Mouse (Mus musculus): ENCODE data around the gene Vps4a.

The Vps4a gene

DNA sequence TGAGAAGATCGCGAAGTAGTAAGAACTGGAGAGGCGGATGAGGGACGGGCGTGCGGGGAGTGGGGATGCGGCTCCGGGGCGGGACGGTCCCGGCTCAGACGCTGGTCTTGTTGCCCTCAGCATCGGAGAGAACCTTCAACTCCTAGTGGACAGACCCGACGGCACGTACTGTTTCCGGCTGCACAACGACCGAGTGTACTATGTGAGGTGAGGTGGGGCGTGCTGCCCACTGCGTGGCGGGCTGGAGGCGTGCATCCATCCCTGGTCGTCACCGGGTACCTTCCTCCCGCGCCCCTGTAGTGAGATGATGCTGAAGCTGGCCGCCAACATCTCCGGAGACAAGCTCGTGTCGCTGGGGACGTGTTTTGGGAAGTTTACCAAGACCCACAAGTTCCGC, 25.9 kb downstream of the Vps4a start:
- Histone ChIP-seq H3K9me3 (ENCODE audit: low read length) (no peaks in the 10 kb centered on the region), H3K4me3 (replicated peaks; ENCODE audit: low read length) (peak overlapping the region; percentile 100), H3K36me3 (ENCODE audit: insufficient read depth, low read length) (peaks cover 71% of the 10 kb centered on the region), H3K27me3 (ENCODE audit: insufficient read depth, low read length) (no peaks in the 10 kb centered on the region), H3K4me1 (replicated peaks; ENCODE audit: low read depth, low read length) (peaks cover 62% of the 10 kb centered on the region)
- TF ChIP-seq CTCF (conservative IDR thresholded peaks at IDR 0.05; ENCODE audit: low read length) (no peak), POU5F1 (IDR thresholded peaks at IDR 0.05; ENCODE audit: borderline replicate concordance, low read length) (no peak), NANOG (IDR thresholded peaks at IDR 0.05; ENCODE audit: borderline replicate concordance, low read length) (no peak)

GRCm38 (mm10) chr8:107062613-107063012, 31.6 kb downstream of the Vps4a start:
- H3K4me1 ChIP-seq (replicated peaks; ENCODE audit: low read depth, low read length): peaks cover 59% of the 10 kb centered on the region
- no peak overlapping the region for H3K4me3 ChIP-seq (replicated peaks; ENCODE audit: low read length)
- H3K9me3 ChIP-seq (ENCODE audit: low read length): no peaks in the 10 kb centered on the region
- peaks cover 31% of the 10 kb centered on the region for H3K36me3 ChIP-seq (ENCODE audit: insufficient read depth, low read length)
- H3K27me3 ChIP-seq (ENCODE audit: insufficient read depth, low read length): no peaks in the 10 kb centered on the region
- TF ChIP-seq NANOG (IDR thresholded peaks at IDR 0.05; ENCODE audit: borderline replicate concordance, low read length): no peak
- TF ChIP-seq POU5F1 (IDR thresholded peaks at IDR 0.05; ENCODE audit: borderline replicate concordance, low read length): no peak
- TF ChIP-seq CTCF (conservative IDR thresholded peaks at IDR 0.05; ENCODE audit: low read length): no peak

- TF ChIP-seq NANOG (IDR thresholded peaks at IDR 0.05; ENCODE audit: borderline replicate concordance, low read length): no peak
- no peak for TF ChIP-seq CTCF (conservative IDR thresholded peaks at IDR 0.05; ENCODE audit: low read length)
- no peak for TF ChIP-seq POU5F1 (IDR thresholded peaks at IDR 0.05; ENCODE audit: borderline replicate concordance, low read length)
- H3K9me3 ChIP-seq (ENCODE audit: low read length): no peaks in the 10 kb centered on the region
- H3K4me1 ChIP-seq (replicated peaks; ENCODE audit: low read depth, low read length): peaks cover 62% of the 10 kb centered on the region
- no peaks in the 10 kb centered on the region for H3K27me3 ChIP-seq (ENCODE audit: insufficient read depth, low read length)
- H3K36me3 ChIP-seq (ENCODE audit: insufficient read depth, low read length): peaks cover 3% of the 10 kb centered on the region; the same call in 1 of the 2 replicates
- peak within 1 kb of the TSS; percentile 32 for H3K4me3 ChIP-seq (replicated peaks; ENCODE audit: low read length)
Observed at GRCm38 (mm10) chr8:107065511-107066496, 34.8 kb downstream of the Vps4a start, which contains the start of gene Tmed6. Gene Tmed6, minus strand, starts transcription at chr8:107065644.

GRCm38 (mm10) chr8:107073706-107074105, 42.7 kb downstream of the Vps4a start:
- 0 out of 2 replicates have a peak overlapping the region, but pooled peaks have one; percentile 1 for H3K4me3 ChIP-seq (replicated peaks; ENCODE audit: low read length)
- H3K27me3 ChIP-seq (ENCODE audit: insufficient read depth, low read length): no peaks in the 10 kb centered on the region
- peaks cover 64% of the 10 kb centered on the region for H3K36me3 ChIP-seq (ENCODE audit: insufficient read depth, low read length)
- H3K9me3 ChIP-seq (ENCODE audit: low read length): no peaks in the 10 kb centered on the region
- peaks cover 80% of the 10 kb centered on the region for H3K4me1 ChIP-seq (replicated peaks; ENCODE audit: low read depth, low read length)
- TF ChIP-seq NANOG (IDR thresholded peaks at IDR 0.05; ENCODE audit: borderline replicate concordance, low read length) (no peak), CTCF (conservative IDR thresholded peaks at IDR 0.05; ENCODE audit: low read length) (no peak), POU5F1 (IDR thresholded peaks at IDR 0.05; ENCODE audit: borderline replicate concordance, low read length) (no peak)

DNA sequence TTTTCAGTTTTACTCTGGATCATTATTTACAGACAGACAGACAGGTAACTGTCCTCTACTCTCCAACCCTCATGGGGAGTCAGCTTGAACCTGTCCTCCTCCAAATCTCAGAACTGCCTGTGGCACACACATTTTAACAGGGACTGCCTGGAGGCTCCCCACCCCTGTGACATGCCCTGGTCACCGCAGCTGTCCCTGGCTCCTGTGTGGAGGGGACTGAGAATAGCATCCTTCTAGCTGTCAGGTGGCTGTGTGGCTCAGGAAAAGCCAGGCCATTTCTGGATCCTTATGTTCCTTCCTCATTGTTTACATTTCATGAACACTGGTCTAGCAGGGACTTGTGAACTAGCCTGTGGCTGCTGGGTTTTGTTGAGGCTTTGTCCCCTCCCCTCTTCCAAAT, 43.1 kb downstream of the Vps4a start:
- TF ChIP-seq POU5F1 (IDR thresholded peaks at IDR 0.05; ENCODE audit: borderline replicate concordance, low read length): no peak
- no peak for TF ChIP-seq CTCF (conservative IDR thresholded peaks at IDR 0.05; ENCODE audit: low read length)
- TF ChIP-seq NANOG (IDR thresholded peaks at IDR 0.05; ENCODE audit: borderline replicate concordance, low read length): no peak
- no peak overlapping the region for H3K4me3 ChIP-seq (replicated peaks; ENCODE audit: low read length)
- H3K27me3 ChIP-seq (ENCODE audit: insufficient read depth, low read length): no peaks in the 10 kb centered on the region
- H3K36me3 ChIP-seq (ENCODE audit: insufficient read depth, low read length): peaks cover 68% of the 10 kb centered on the region
- peaks cover 76% of the 10 kb centered on the region for H3K4me1 ChIP-seq (replicated peaks; ENCODE audit: low read depth, low read length)
- no peaks in the 10 kb centered on the region for H3K9me3 ChIP-seq (ENCODE audit: low read length)

- Histone ChIP-seq H3K4me3 (replicated peaks; ENCODE audit: low read length) (no peak overlapping the region), H3K9me3 (ENCODE audit: low read length) (no peaks in the 10 kb centered on the region), H3K4me1 (replicated peaks; ENCODE audit: low read depth, low read length) (peaks cover 57% of the 10 kb centered on the region), H3K36me3 (ENCODE audit: insufficient read depth, low read length) (peaks cover 85% of the 10 kb centered on the region), H3K27me3 (ENCODE audit: insufficient read depth, low read length) (no peaks in the 10 kb centered on the region)
- TF ChIP-seq POU5F1 (IDR thresholded peaks at IDR 0.05; ENCODE audit: borderline replicate concordance, low read length) (no peak), NANOG (IDR thresholded peaks at IDR 0.05; ENCODE audit: borderline replicate concordance, low read length) (no peak), CTCF (conservative IDR thresholded peaks at IDR 0.05; ENCODE audit: low read length) (no peak)
Observed at GRCm38 (mm10) chr8:107076239-107076888, 45.3 kb downstream of the Vps4a start.

GRCm38 (mm10) chr8:107085358-107085757, 54.3 kb downstream of the Vps4a start:
- peaks cover 30% of the 10 kb centered on the region for H3K4me1 ChIP-seq (replicated peaks; ENCODE audit: low read depth, low read length)
- peak overlapping the region; percentile 63 for H3K4me3 ChIP-seq (replicated peaks; ENCODE audit: low read length)
- no peaks in the 10 kb centered on the region for H3K9me3 ChIP-seq (ENCODE audit: low read length)
- no peaks in the 10 kb centered on the region for H3K27me3 ChIP-seq (ENCODE audit: insufficient read depth, low read length)
- peaks cover 85% of the 10 kb centered on the region for H3K36me3 ChIP-seq (ENCODE audit: insufficient read depth, low read length)
- TF ChIP-seq POU5F1 (IDR thresholded peaks at IDR 0.05; ENCODE audit: borderline replicate concordance, low read length): no peak
- peak; percentile 95 for TF ChIP-seq CTCF (conservative IDR thresholded peaks at IDR 0.05; ENCODE audit: low read length)

- no peaks in the 10 kb centered on the region for H3K9me3 ChIP-seq (ENCODE audit: low read length)
- TF ChIP-seq NANOG (IDR thresholded peaks at IDR 0.05; ENCODE audit: borderline replicate concordance, low read length): no peak
- no peak for TF ChIP-seq POU5F1 (IDR thresholded peaks at IDR 0.05; ENCODE audit: borderline replicate concordance, low read length)
- no peak for TF ChIP-seq CTCF (conservative IDR thresholded peaks at IDR 0.05; ENCODE audit: low read length)
- peaks cover 33% of the 10 kb centered on the region for H3K4me1 ChIP-seq (replicated peaks; ENCODE audit: low read depth, low read length)
- peaks cover 85% of the 10 kb centered on the region for H3K36me3 ChIP-seq (ENCODE audit: insufficient read depth, low read length)
- H3K4me3 ChIP-seq (replicated peaks; ENCODE audit: low read length): no peak overlapping the region
- H3K27me3 ChIP-seq (ENCODE audit: insufficient read depth, low read length): no peaks in the 10 kb centered on the region
Observed at GRCm38 (mm10) chr8:107086018-107086417, 55.0 kb downstream of the Vps4a start.
